Mouse (Mus musculus) A20 (cell line): ENCODE measurements at regions not wholly inside any gene's neighbourhood (a gene's known extent, or its start where the extent isn't known, plus 50 kb on each side); places are given as distances from the start of the nearest gene placed in this dataset.
"Not testable (repeated sequence)": the region's sequence is repeated elsewhere in the genome, so short reads cannot be mapped to it uniquely, and the experiment has no call there.

Source experiments
- DNase-seq: peaks from one replicate; pipeline ENCODE4 v3.0.0-alpha.2; 2011; ENCODE audit warnings: low read depth, low spot score

GRCm38 (mm10) chr15:42073486-42073885 is 1939.3 kb downstream of the 9330182O14Rik start:
- no peak for DNase-seq

GRCm38 (mm10) chr15:42082436-42082835 is 1948.3 kb downstream of the 9330182O14Rik start:
- no peak for DNase-seq

GRCm38 (mm10) chr15:42100730-42101129 is 1966.6 kb downstream of the 9330182O14Rik start:
- no peak for DNase-seq

- no peak for DNase-seq
These were observed 1970.7 kb downstream of the 9330182O14Rik start for GRCm38 (mm10) chr15:42104816-42105215.

GRCm38 (mm10) chr15:42107106-42107505 is 1972.9 kb downstream of the 9330182O14Rik start:
- no peak for DNase-seq

- no peak for DNase-seq
These were observed 1977.6 kb downstream of the 9330182O14Rik start for GRCm38 (mm10) chr15:42111811-42112210.

- no peak for DNase-seq
These were observed 1993.3 kb downstream of the 9330182O14Rik start for GRCm38 (mm10) chr15:42127471-42127870.

- DNase-seq = no peak
These were observed 1994.8 kb downstream of the 9330182O14Rik start for GRCm38 (mm10) chr15:42128976-42129375.

GRCm38 (mm10) chr15:42166546-42166945 is 2032.4 kb downstream of the 9330182O14Rik start:
- no peak for DNase-seq

GRCm38 (mm10) chr15:42177766-42178165 is 2043.6 kb downstream of the 9330182O14Rik start:
- DNase-seq = not testable (repeated sequence)

GRCm38 (mm10) chr15:42207187-42207846 is 2073.2 kb downstream of the 9330182O14Rik start:
- no peak for DNase-seq

GRCm38 (mm10) chr15:42219496-42219895 is 2085.3 kb downstream of the 9330182O14Rik start:
- DNase-seq = no peak

GRCm38 (mm10) chr15:42220005-42220404 is 2085.8 kb downstream of the 9330182O14Rik start:
- DNase-seq = no peak

- no peak for DNase-seq
These were observed 2090.8 kb downstream of the 9330182O14Rik start for GRCm38 (mm10) chr15:42225006-42225405.

- DNase-seq = no peak
These were observed 2097.5 kb downstream of the 9330182O14Rik start for GRCm38 (mm10) chr15:42231692-42232091.

GRCm38 (mm10) chr15:42246812-42247211 is 2112.6 kb downstream of the 9330182O14Rik start:
- DNase-seq = no peak

- DNase-seq = no peak
These were observed 2118.7 kb downstream of the 9330182O14Rik start for GRCm38 (mm10) chr15:42252730-42253330.

- no peak for DNase-seq
These were observed 2122.2 kb downstream of the 9330182O14Rik start for GRCm38 (mm10) chr15:42256343-42256742.

- no peak for DNase-seq
These were observed 2141.0 kb downstream of the 9330182O14Rik start for GRCm38 (mm10) chr15:42275117-42275516.

- no peak for DNase-seq
These were observed 2143.1 kb downstream of the 9330182O14Rik start for GRCm38 (mm10) chr15:42277247-42277646.

GRCm38 (mm10) chr15:42280810-42281209 is 2146.6 kb downstream of the 9330182O14Rik start:
- DNase-seq = no peak

- DNase-seq = no peak
These were observed 2162.2 kb downstream of the 9330182O14Rik start for GRCm38 (mm10) chr15:42296406-42296805.

- DNase-seq = no peak
These were observed 2163.3 kb downstream of the 9330182O14Rik start for GRCm38 (mm10) chr15:42297430-42297829.
